Mouse (Mus musculus) myocyte (in vitro differentiated cells): ENCODE results near the gene Rbfox2.

Experiments used
- E2F4 ChIP-seq: IDR thresholded peaks from one replicate; pipeline ENCODE4 v1.6.1; 2011; ENCODE audit warnings: mild to moderate bottlenecking, control low read depth, moderate library complexity; ENCODE audit not compliant: insufficient read depth
- MAX ChIP-seq: IDR thresholded peaks from one replicate; pipeline ENCODE4 v1.6.1; 2011; ENCODE audit warnings: low read depth, mild to moderate bottlenecking, control low read depth
- MYOG ChIP-seq, 3 experiments: IDR thresholded peaks; one replicate each; pipeline ENCODE4 v1.6.1; 2011; ENCODE audit warnings: control low read depth in 2 of 3, low read depth in 2 of 3, mild to moderate bottlenecking in 2 of 3; ENCODE audit not compliant: insufficient read length in 2 of 3, control insufficient read depth in 1 of 3, insufficient read depth in 1 of 3
- POLR2A ChIP-seq: IDR thresholded peaks from one replicate; pipeline ENCODE4 v1.6.1; 2011; ENCODE audit warnings: low read depth, mild to moderate bottlenecking, control low read depth, moderate library complexity; ENCODE audit not compliant: insufficient read length
- TCF12 ChIP-seq: IDR thresholded peaks from one replicate; pipeline ENCODE4 v1.6.1; 2011; ENCODE audit warnings: mild to moderate bottlenecking, control low read depth; ENCODE audit not compliant: poor library complexity, insufficient read depth, severe bottlenecking
- USF1 ChIP-seq: IDR thresholded peaks from one replicate; pipeline ENCODE4 v1.6.1; 2011; ENCODE audit warnings: low read depth, mild to moderate bottlenecking, control low read depth, moderate library complexity

DNA sequence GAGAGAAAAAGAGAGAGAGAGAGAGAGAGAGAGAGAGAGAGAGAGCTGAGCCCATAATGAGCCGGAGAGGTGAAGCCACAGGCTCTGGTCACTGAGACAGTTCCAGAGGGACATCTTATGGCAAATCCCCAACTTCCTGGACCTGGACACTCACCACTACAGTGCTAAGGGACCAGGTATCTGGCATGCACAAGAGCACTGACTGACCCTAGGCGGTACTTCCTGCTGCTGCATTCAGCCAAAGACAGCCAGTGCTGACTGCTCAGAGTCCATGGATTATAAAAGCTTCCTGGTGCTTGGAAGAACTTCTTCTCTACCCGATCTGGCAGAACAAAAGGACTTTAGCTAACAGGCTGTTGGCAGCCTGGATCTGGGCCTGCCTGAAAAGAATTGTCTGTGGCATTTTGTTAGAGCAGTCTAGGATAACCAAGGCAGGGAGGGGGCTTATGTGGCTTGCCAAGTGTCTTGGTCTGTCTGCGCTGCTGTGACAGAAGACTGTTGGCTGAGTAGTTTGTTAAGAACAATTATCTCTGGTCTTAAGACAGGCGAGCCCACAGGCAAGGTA, 252.1 kb downstream of the Rbfox2 start:
- TF ChIP-seq MYOG (IDR thresholded peaks at IDR 0.05; ENCODE audit: control insufficient read depth in 1 of 3, insufficient read depth in 1 of 3, insufficient read length in 2 of 3, low read depth in 2 of 3) = no peak
- TF ChIP-seq TCF12 = no peak
- no peak for TF ChIP-seq E2F4
- no peak for TF ChIP-seq POLR2A
- TF ChIP-seq USF1 = no peak
- no peak for TF ChIP-seq MAX
